Mouse (Mus musculus): ENCODE data around the gene Sipa1. TPM values are rescaled to one million over a fixed set of nuclear protein-coding genes. Genes with fewer than 3 reads are reported as not detected.
A peak's percentile ranks its signal among the peaks of the same experiment; 100 is the strongest.

The Sipa1 gene
- polyA plus RNA-seq, 1 experiment from 2014 or later: 8.2 TPM

DNA sequence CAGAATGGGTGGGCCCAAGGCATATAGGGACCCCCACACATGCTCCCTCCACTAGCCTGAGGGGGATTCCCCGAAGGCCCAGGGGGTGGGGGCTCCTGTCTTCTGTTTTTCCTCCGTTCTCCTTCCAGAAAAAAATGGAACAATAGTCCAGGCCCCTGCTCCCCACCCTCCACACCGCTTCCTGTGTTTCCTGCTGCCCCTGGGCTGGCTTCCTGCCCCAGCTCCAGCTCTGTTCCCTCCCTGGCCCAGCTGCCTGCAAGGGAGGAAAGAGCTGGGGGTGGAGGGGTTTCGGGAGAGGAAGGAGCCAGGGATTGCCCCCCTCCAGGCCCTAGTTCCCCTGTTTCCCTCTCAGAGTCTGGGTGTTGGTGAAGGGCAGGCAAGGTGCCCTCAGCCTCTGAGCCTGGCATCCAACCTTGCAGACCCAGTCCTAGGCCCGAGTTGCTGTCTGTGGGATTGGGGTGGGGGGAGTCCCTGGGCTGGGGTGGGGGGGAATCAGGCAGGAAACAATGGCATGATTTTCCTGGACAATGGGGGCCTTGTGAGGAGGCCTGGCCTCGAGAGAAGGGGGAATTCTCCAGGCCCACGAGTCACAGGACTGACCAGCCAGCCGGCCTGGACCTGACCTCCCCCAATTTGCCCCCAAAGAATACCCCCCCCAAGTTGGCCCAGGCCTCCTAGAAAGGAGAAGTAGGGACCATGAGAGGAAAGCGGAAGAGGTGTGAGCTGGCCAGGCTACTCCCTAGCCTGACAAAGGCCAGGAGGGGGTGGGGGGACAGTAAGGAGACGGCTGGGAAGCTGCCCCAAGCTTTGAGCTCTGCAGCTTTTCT lies 28.8 kb upstream of the Sipa1 start:
- WGBS: 60% methylated on average over 10 of the region's 10 CpGs
- H3K4me1 ChIP-seq (replicated peaks; ENCODE audit: control insufficient read depth, insufficient read depth, low read length): peaks cover 14% of the 10 kb centered on the region

GRCm38 (mm10) chr19:5691601-5692000 lies 28.1 kb upstream of the Sipa1 start:
- Histone ChIP-seq H3K27me3 (replicated peaks; ENCODE audit: control insufficient read depth, insufficient read depth, low read length) (no peaks in the 10 kb centered on the region), H3K4me3 (ENCODE audit: low read depth, low read length) (peak overlapping the region; percentile 84), H3K4me2 (replicated peaks; ENCODE audit: low read depth) (peak overlapping the region; percentile 99), H3K36me3 (ENCODE audit: control insufficient read depth, insufficient read depth) (peaks cover 47% of the 10 kb centered on the region), H3K9ac (ENCODE audit: low read depth, low read length) (peak overlapping the region; percentile 86; the same call in 1 of the 2 replicates), H3K27ac (ENCODE audit: low read depth, low read length) (peak overlapping the region; percentile 62; the same call in 1 of the 2 replicates), H3K9me3 (ENCODE audit: control insufficient read depth) (no peaks in the 10 kb centered on the region), H3K4me1 (replicated peaks; ENCODE audit: control insufficient read depth, insufficient read depth, low read length) (peaks cover 16% of the 10 kb centered on the region)
- WGBS: 60% methylated on average over 5 of the region's 5 CpGs
- no peak for TF ChIP-seq CTCF (IDR thresholded peaks at IDR 0.05; ENCODE audit: low read depth)
- no peak for ATAC-seq

More for the DNA sequence above, 28.8 kb upstream of the Sipa1 start:
- H3K4me3 ChIP-seq (ENCODE audit: low read depth, low read length): peak overlapping the region; percentile 84
- H3K9me3 ChIP-seq (ENCODE audit: control insufficient read depth): no peaks in the 10 kb centered on the region
- H3K27me3 ChIP-seq (replicated peaks; ENCODE audit: control insufficient read depth, insufficient read depth, low read length): no peaks in the 10 kb centered on the region
- H3K4me2 ChIP-seq (replicated peaks; ENCODE audit: low read depth): peak overlapping the region; percentile 99
- peak overlapping the region; percentile 62 for H3K27ac ChIP-seq (ENCODE audit: low read depth, low read length)
- H3K9ac ChIP-seq (ENCODE audit: low read depth, low read length): peak overlapping the region; percentile 86; the same call in 1 of the 2 replicates
- no peak for TF ChIP-seq CTCF (IDR thresholded peaks at IDR 0.05; ENCODE audit: low read depth)
- peaks cover 50% of the 10 kb centered on the region for H3K36me3 ChIP-seq (ENCODE audit: control insufficient read depth, insufficient read depth)
- no peak for ATAC-seq

GRCm38 (mm10) chr19:5690343-5690735 lies 26.8 kb upstream of the Sipa1 start:
- peak overlapping the region; percentile 84 for H3K4me3 ChIP-seq (ENCODE audit: low read depth, low read length)
- TF ChIP-seq CTCF (IDR thresholded peaks at IDR 0.05; ENCODE audit: low read depth): no peak
- ATAC-seq: no peak
- H3K9ac ChIP-seq (ENCODE audit: low read depth, low read length): peak overlapping the region; percentile 86
- 37% methylated on average over 15 of the region's 15 CpGs for WGBS
- H3K4me1 ChIP-seq (replicated peaks; ENCODE audit: control insufficient read depth, insufficient read depth, low read length): peaks cover 16% of the 10 kb centered on the region
- peak overlapping the region; percentile 99 for H3K4me2 ChIP-seq (replicated peaks; ENCODE audit: low read depth)
- H3K27ac ChIP-seq (ENCODE audit: low read depth, low read length): peak overlapping the region; percentile 97
- peaks cover 46% of the 10 kb centered on the region for H3K36me3 ChIP-seq (ENCODE audit: control insufficient read depth, insufficient read depth)
- H3K27me3 ChIP-seq (replicated peaks; ENCODE audit: control insufficient read depth, insufficient read depth, low read length): no peaks in the 10 kb centered on the region
- H3K9me3 ChIP-seq (ENCODE audit: control insufficient read depth): no peaks in the 10 kb centered on the region

DNA sequence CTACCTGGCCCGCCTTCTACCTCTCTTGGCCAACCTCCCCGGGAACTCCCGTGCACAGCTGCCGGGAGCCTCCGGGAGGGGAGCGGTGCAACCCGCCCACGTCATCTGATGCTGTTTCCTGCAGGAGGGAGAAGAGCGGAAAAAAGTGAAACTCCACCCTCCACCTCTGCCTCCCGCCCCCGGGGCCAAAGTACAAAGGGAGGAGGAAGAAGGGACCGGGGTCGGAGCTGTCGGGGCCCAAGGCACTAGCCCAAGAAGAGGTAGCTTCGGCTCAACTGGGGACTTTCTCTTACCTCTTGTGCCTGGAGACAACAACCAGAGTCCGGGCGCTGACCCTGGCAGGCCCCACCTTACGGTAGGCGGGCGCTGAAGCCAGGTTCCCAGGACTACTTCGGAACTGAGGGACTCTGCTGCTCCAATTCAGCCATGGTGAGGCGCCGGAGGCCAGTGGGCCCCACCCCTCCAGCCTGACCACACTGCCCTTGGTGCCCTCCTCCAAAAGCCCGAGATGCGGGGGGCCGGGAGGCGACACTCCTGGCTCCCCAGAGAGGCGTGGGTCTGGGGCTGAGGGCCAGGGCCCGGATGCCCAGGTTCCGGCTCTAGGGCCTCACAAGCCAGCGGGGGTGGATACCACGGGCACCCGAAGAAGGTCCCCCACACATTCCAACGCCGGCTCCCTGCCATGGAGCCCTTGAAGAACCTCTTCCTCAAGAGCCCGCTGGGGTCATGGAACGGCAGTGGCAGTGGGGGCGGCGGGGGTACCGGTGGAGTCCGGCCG lies 26.2 kb upstream of the Sipa1 start:
- Histone ChIP-seq H3K4me1 (replicated peaks; ENCODE audit: control insufficient read depth, insufficient read depth, low read length) (peaks cover 16% of the 10 kb centered on the region), H3K9me3 (ENCODE audit: control insufficient read depth) (no peaks in the 10 kb centered on the region), H3K9ac (ENCODE audit: low read depth, low read length) (peak overlapping the region; percentile 86), H3K4me3 (ENCODE audit: low read depth, low read length) (peak overlapping the region; percentile 84), H3K27ac (ENCODE audit: low read depth, low read length) (peak overlapping the region; percentile 97), H3K27me3 (replicated peaks; ENCODE audit: control insufficient read depth, insufficient read depth, low read length) (no peaks in the 10 kb centered on the region), H3K4me2 (replicated peaks; ENCODE audit: low read depth) (peak overlapping the region; percentile 99), H3K36me3 (ENCODE audit: control insufficient read depth, insufficient read depth) (peaks cover 46% of the 10 kb centered on the region)
- 3% methylated on average over 42 of the region's 42 CpGs for WGBS
- TF ChIP-seq CTCF (IDR thresholded peaks at IDR 0.05; ENCODE audit: low read depth): peak; percentile 14; the same call in 1 of the 2 replicates
- peak; percentile 78 for ATAC-seq

DNA sequence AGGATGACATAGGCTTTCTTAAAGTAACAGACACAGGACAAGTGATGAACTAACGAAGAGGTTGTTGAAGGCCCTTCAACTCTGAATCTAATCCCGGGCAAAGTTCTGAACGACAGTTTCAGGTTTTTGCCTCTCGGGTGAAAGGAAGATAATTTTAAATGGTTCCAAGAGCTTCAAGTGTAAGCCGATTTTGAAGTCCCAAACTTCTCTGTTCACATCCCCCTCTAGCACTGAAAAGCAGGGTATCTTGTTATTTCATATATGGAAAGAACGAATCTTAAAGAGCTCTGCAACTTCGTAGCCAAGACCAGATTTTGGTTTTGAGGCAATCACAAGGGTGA lies 25.6 kb upstream of the Sipa1 start:
- no peak for ATAC-seq
- H3K27me3 ChIP-seq (replicated peaks; ENCODE audit: control insufficient read depth, insufficient read depth, low read length): no peaks in the 10 kb centered on the region
- H3K9ac ChIP-seq (ENCODE audit: low read depth, low read length): peak overlapping the region; percentile 86
- H3K9me3 ChIP-seq (ENCODE audit: control insufficient read depth): no peaks in the 10 kb centered on the region
- TF ChIP-seq CTCF (IDR thresholded peaks at IDR 0.05; ENCODE audit: low read depth): no peak
- H3K4me2 ChIP-seq (replicated peaks; ENCODE audit: low read depth): peak overlapping the region; percentile 99
- peaks cover 16% of the 10 kb centered on the region for H3K4me1 ChIP-seq (replicated peaks; ENCODE audit: control insufficient read depth, insufficient read depth, low read length)
- 0% methylated on average over 7 of the region's 7 CpGs for WGBS
- H3K4me3 ChIP-seq (ENCODE audit: low read depth, low read length): peak overlapping the region; percentile 84
- H3K36me3 ChIP-seq (ENCODE audit: control insufficient read depth, insufficient read depth): peaks cover 53% of the 10 kb centered on the region
- peak overlapping the region; percentile 97 for H3K27ac ChIP-seq (ENCODE audit: low read depth, low read length)

Measured in intestine, postnatal 0 days (tissue).